Mouse (Mus musculus) liver, adult 2 months (tissue): Measurements from ENCODE around the gene Trappc10.

Source experiments
- CTCF ChIP-seq: fragments of 200-500 bp; IDR thresholded peaks from 2 replicates; pipeline ENCODE4 v1.5.1; 2011; ENCODE audit warnings: low read depth, low read length, control low read depth
- POLR2A ChIP-seq: fragments of 200-500 bp; IDR thresholded peaks from 2 replicates; pipeline ENCODE4 v1.6.1; 2011; ENCODE audit warnings: low read length, control low read depth; ENCODE audit not compliant: insufficient read depth; ENCODE audit errors: extremely low read depth

DNA sequence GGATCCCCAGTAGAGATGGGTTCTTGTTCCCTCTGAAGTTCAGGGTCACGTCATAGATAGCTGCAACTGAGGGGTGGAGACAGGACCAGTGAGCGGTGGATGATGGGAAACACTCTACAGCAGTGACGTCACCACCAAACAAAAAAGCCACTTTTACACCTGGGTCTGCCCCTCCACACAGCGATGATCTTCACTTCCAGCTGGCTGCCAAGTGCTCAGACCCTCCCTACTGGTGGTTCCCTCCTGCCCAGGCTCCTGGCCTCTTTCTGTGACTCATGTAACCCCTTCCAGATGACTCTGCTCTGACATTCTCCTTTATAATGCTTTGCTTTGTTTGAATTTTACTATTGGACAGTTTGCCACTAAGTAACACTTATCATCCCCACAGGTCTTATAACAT, 38.0 kb upstream of the Trappc10 start:
- no peak for TF ChIP-seq CTCF
- no peak for TF ChIP-seq POLR2A
